Mouse (Mus musculus) lung, postnatal 0 days (tissue): ENCODE data around the gene Dpf1. TPM values are rescaled to one million over a fixed set of nuclear protein-coding genes. Genes with fewer than 3 reads are reported as not detected.

ENCODE experiments used
- ATAC-seq: fragments of 200-750 bp; cut with Nextera tagmentation; 2 replicates; pipeline ENCODE4 v1.8.0; 2017; ENCODE audit warnings: moderate library complexity
- DNase-seq: peaks from one replicate; pipeline ENCODE4 v3.0.0-alpha.2; 2016; ENCODE audit warnings: low spot score
- H3K27ac ChIP-seq: fragments of 300-500 bp; sonication (generic); 2 replicates; pipeline ENCODE4 v1.5.1; 2014; ENCODE audit warnings: antibody characterized with exemption, mild to moderate bottlenecking, low read length, mixed read lengths
- H3K27me3 ChIP-seq: fragments of 300-500 bp; sonication (generic); replicated peaks from 2 replicates; pipeline ENCODE4 v1.6.1; 2014; ENCODE audit warnings: low read length, mixed read lengths; ENCODE audit not compliant: insufficient read depth
- H3K36me3 ChIP-seq: fragments of 300-500 bp; sonication (generic); 2 replicates; pipeline ENCODE4 v1.6.1; 2014; ENCODE audit warnings: low read length, mixed read lengths; ENCODE audit not compliant: insufficient read depth
- H3K4me1 ChIP-seq: fragments of 300-500 bp; sonication (generic); 2 replicates; pipeline ENCODE4 v1.6.1; 2014; ENCODE audit warnings: antibody characterized with exemption, low read depth, low read length, mixed read lengths; ENCODE audit not compliant: insufficient read depth
- H3K4me2 ChIP-seq: fragments of 300-500 bp; sonication (generic); replicated peaks from 2 replicates; pipeline ENCODE4 v1.6.1; 2014; ENCODE audit warnings: low read depth, mild to moderate bottlenecking, low read length, moderate library complexity, mixed read lengths
- H3K4me3 ChIP-seq: fragments of 300-500 bp; sonication (generic); 2 replicates; pipeline ENCODE4 v1.5.1; 2014; ENCODE audit warnings: low read depth, low read length
- H3K9ac ChIP-seq: fragments of 300-500 bp; sonication (generic); replicated peaks from 2 replicates; pipeline ENCODE4 v1.6.1; 2014; ENCODE audit warnings: low read depth, mild to moderate bottlenecking
- H3K9me3 ChIP-seq: fragments of 300-500 bp; sonication (generic); 2 replicates; pipeline ENCODE4 v1.6.1; 2016; ENCODE audit warnings: low read length, mixed read lengths
- CTCF ChIP-seq: IDR thresholded peaks from 2 replicates; pipeline ENCODE4 v1.5.1; 2016; ENCODE audit warnings: antibody characterized with exemption, mild to moderate bottlenecking
- EP300 ChIP-seq: IDR thresholded peaks from 2 replicates; pipeline ENCODE4 v1.6.1; 2016; ENCODE audit warnings: antibody characterized with exemption, mild to moderate bottlenecking, control low read depth
- whole genome bisulfite sequencing: fragments of 180-500 bp; shearing (Covaris S2); extraction: QIAGEN DNeasy Blood & Tissue Kit; methylation state at CpG from one replicate; pipeline ENCODE4 v1.1.7; 2014; 5-methylcytosine and 5-hydroxymethylcytosine counted together
- polyA plus RNA-seq: library from polyadenylated mRNA; unstranded; fragments of >200 nt; fragmentation: Nextera tagmentation; extraction: Ambion mirVana; gene quantifications from 2 replicates; pipeline ENCODE4 v1.2.1, GENCODE M21; 2015

The Dpf1 gene
- polyA plus RNA-seq, 1 experiment from 2014 or later: 2.0 TPM

- Histone ChIP-seq H3K36me3 (peaks cover 16% of the 10 kb centered on the region), H3K27ac (0 out of 2 replicates have a peak overlapping the region, but pooled peaks have one; percentile 20), H3K4me3 (peak overlapping the region; percentile 17; the same call in 1 of the 2 replicates), H3K4me2 (peak overlapping the region; percentile 40), H3K9me3 (no peaks in the 10 kb centered on the region), H3K27me3 (no peaks in the 10 kb centered on the region), H3K9ac (no peak overlapping the region; the same call in 1 of the 2 replicates), H3K4me1 (peaks cover 12% of the 10 kb centered on the region; the same call in 1 of the 2 replicates)
- no peak for TF ChIP-seq EP300
- TF ChIP-seq CTCF: peak; percentile 47
- DNase-seq: peak; percentile 44
- ATAC-seq: no peak
- WGBS: 16% methylated on average over 19 of the region's 19 CpGs
These were observed 15.9 kb downstream of the Dpf1 start for GRCm38 (mm10) chr7:29319337-29320307.

GRCm38 (mm10) chr7:29327087-29327486, 23.3 kb downstream of the Dpf1 start:
- Histone ChIP-seq H3K4me1 (no peaks in the 10 kb centered on the region), H3K27ac (no peak overlapping the region), H3K9me3 (no peaks in the 10 kb centered on the region), H3K9ac (no peak overlapping the region), H3K4me3 (no peak overlapping the region), H3K4me2 (no peak overlapping the region), H3K27me3 (no peaks in the 10 kb centered on the region), H3K36me3 (peaks cover 35% of the 10 kb centered on the region)
- ATAC-seq: no peak
- no peak for DNase-seq
- no peak for TF ChIP-seq EP300
- TF ChIP-seq CTCF: no peak
- WGBS: 72% methylated on average over 6 of the region's 6 CpGs

DNA sequence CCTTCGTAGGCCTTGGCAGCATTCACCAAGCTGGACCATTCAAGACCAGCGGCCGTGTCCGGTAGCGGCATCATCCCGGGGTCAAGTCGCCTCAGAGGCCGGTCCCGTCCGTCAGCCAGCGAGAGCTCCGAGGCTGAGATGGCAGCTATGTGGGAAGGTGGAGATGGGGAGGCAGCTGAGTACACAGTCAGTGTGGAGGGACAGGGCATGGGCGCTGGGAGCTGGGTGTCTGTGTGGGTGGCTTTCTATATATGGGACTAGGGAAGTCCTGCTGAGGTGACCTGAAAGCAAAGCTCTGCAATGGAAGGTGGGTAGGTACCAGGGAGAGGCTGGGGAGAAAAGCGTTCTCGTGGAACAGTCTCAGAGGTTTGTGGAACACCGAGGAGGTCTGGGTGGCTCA, 25.2 kb downstream of the Dpf1 start:
- H3K9ac ChIP-seq: no peak overlapping the region
- TF ChIP-seq CTCF (no peak), EP300 (no peak)
- H3K36me3 ChIP-seq: peaks cover 25% of the 10 kb centered on the region
- no peak overlapping the region for H3K4me3 ChIP-seq
- DNase-seq: no peak
- no peaks in the 10 kb centered on the region for H3K9me3 ChIP-seq
- no peak overlapping the region for H3K4me2 ChIP-seq
- no peaks in the 10 kb centered on the region for H3K27me3 ChIP-seq
- no peak overlapping the region for H3K27ac ChIP-seq
- 94% methylated on average over 16 of the region's 16 CpGs for WGBS
- H3K4me1 ChIP-seq: no peaks in the 10 kb centered on the region
- no peak for ATAC-seq

DNA sequence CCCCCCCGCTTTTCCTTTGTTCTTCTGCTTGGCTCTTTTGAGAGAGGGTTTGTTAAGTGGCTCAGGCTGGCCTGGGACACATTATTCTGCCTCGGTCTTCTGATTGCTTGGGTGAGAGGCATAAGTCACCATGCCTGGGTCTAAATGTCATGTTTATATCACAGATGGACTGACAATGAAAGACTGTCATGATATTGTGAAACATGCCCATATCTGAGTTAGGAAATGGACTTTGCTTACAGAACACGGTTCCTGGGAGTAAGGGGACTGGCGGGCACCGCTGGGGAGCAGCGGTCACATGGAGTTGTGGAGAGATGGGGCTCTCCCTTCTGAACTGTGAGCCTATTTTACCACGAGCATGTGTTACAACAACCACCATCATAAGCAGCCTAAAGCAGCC, 30.4 kb downstream of the Dpf1 start:
- H3K4me2 ChIP-seq: no peak overlapping the region
- WGBS: 32% methylated on average over 6 of the region's 7 CpGs
- H3K4me3 ChIP-seq: no peak overlapping the region
- no peaks in the 10 kb centered on the region for H3K27me3 ChIP-seq
- peaks cover 11% of the 10 kb centered on the region; the same call in 1 of the 2 replicates for H3K36me3 ChIP-seq
- no peaks in the 10 kb centered on the region for H3K9me3 ChIP-seq
- H3K9ac ChIP-seq: no peak overlapping the region
- no peak overlapping the region for H3K27ac ChIP-seq
- no peaks in the 10 kb centered on the region for H3K4me1 ChIP-seq
- peak; percentile 61 for ATAC-seq
- TF ChIP-seq CTCF (no peak), EP300 (0 out of 2 replicates have a peak, but pooled peaks have one; percentile 19)
- DNase-seq: peak; percentile 81

GRCm38 (mm10) chr7:29335276-29335675, 31.5 kb downstream of the Dpf1 start:
- H3K4me3 ChIP-seq: no peak overlapping the region
- TF ChIP-seq EP300: no peak
- TF ChIP-seq CTCF: peak; percentile 44
- H3K9ac ChIP-seq: no peak overlapping the region
- no peaks in the 10 kb centered on the region for H3K9me3 ChIP-seq
- H3K36me3 ChIP-seq: peaks cover 9% of the 10 kb centered on the region; the same call in 1 of the 2 replicates
- DNase-seq: no peak
- ATAC-seq: no peak
- no peaks in the 10 kb centered on the region for H3K4me1 ChIP-seq
- no peaks in the 10 kb centered on the region for H3K27me3 ChIP-seq
- H3K4me2 ChIP-seq: no peak overlapping the region
- H3K27ac ChIP-seq: no peak overlapping the region

DNA sequence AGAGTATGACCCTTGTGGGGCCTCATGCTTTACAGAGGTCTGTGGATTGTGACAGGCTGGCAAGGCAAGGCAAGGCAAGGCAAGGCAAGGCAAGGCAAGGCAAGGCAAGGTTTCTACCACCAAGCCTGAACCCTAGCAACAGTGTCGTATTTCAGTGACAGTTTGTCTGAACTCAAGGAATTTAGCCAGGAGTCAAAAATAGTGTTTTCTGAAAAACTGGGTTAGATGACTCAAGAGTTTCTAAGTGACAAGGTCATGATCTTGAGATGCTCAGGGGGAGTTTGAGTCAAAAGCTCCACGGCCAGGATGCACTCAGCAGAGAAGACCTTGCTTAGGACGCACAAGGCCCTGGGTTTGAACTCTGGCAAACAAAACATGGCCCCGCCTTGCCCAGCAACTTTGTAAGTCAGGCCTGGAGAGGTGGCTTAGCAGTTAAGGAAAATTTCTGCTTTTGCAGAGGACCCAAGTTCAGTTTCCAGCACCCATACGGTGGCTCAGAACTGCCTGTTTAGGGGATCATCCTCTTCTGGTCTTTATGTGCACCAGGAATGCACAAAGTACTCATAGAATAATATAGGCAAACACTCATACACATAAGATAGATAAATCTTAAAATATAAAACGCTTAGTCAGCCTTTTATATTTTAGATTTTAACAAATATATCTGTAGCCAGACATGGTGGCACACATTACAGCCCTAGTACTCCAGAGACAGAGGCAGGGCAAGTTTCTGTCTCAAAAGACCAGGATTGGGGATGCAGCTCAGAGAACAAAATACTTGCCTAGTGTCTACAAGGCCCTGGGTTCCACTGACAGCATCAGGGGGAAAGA, 32.3 kb downstream of the Dpf1 start:
- Histone ChIP-seq H3K4me3 (no peak overlapping the region), H3K4me2 (no peak overlapping the region), H3K9ac (no peak overlapping the region), H3K4me1 (no peaks in the 10 kb centered on the region), H3K27ac (no peak overlapping the region), H3K36me3 (peaks cover 1% of the 10 kb centered on the region; the same call in 1 of the 2 replicates), H3K9me3 (no peaks in the 10 kb centered on the region), H3K27me3 (no peaks in the 10 kb centered on the region)
- no peak for TF ChIP-seq EP300
- TF ChIP-seq CTCF: no peak
- WGBS: 67% methylated on average over 6 of the region's 6 CpGs
- ATAC-seq: no peak
- DNase-seq: no peak
